Mouse (Mus musculus) spleen, adult 2 months (tissue): Measurements from ENCODE around the gene Csta1.

Experiments used
- CTCF ChIP-seq: fragments of 200-500 bp; IDR thresholded peaks from 2 replicates; pipeline ENCODE4 v1.5.1; 2011; ENCODE audit warnings: mild to moderate bottlenecking, inconsistent platforms; ENCODE audit not compliant: insufficient read depth, insufficient read length, insufficient replicate concordance; ENCODE audit errors: extremely low read depth
- POLR2A ChIP-seq: fragments of 200-500 bp; IDR thresholded peaks from 2 replicates; pipeline ENCODE4 v1.6.1; 2011; ENCODE audit warnings: low read depth, low read length, inconsistent platforms

DNA sequence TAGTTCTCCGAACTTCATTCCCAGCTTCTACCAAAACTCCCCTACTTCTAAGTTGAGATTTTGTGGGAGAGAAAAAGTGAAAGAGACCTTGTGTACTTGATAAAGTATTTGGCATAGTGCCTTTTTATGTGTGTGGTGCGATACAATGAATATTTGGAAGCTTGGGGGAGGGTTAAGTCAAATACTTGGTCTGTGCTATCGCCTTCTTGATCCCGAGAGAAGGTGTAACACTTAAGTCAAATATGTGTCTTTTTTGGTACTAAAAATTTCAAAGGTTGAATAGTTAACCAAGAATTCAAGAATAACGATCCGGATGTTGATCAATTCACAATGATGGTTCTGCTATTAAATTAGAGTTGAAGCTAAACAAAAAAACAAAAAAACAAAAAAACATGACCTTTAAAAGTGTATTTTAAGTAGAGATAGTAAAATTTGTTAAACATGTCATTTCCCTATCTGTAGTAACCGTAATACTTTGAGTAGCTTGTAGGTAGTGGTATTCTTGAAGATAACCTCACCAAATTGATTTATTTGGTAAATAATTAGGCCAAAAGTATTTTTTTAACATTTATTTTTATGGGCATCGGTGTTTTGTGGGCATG lies 58.5 kb downstream of the Csta1 start:
- TF ChIP-seq POLR2A = no peak
- no peak for TF ChIP-seq CTCF
